Mouse (Mus musculus) small intestine, adult 2 months (tissue): Measurements from ENCODE around the gene Slc35e4. TPM values are rescaled to one million over a fixed set of nuclear protein-coding genes. Genes with fewer than 3 reads are reported as not detected.

Experiments used
- H3K27ac ChIP-seq: fragments of 200-500 bp; 2 replicates; pipeline ENCODE4 v1.5.1; 2012; ENCODE audit warnings: low read depth, low read length, control low read depth, inconsistent platforms; ENCODE audit not compliant: insufficient read depth
- H3K27me3 ChIP-seq: fragments of 200-500 bp; 2 replicates; pipeline ENCODE4 v1.6.1; 2012; ENCODE audit warnings: mild to moderate bottlenecking, moderate library complexity, low read length, inconsistent platforms; ENCODE audit not compliant: control insufficient read depth, insufficient read depth
- H3K36me3 ChIP-seq: fragments of 200-500 bp; 2 replicates; pipeline ENCODE4 v1.6.1; 2012; ENCODE audit warnings: mild to moderate bottlenecking, low read length, control low read depth, inconsistent platforms; ENCODE audit not compliant: control insufficient read depth, insufficient read depth
- H3K4me1 ChIP-seq: fragments of 200-500 bp; 2 replicates; pipeline ENCODE4 v1.6.1; 2012; ENCODE audit warnings: low read length, inconsistent platforms, mixed read lengths; ENCODE audit not compliant: control insufficient read depth, insufficient read depth, insufficient read length
- H3K4me3 ChIP-seq: fragments of 200-500 bp; 2 replicates; pipeline ENCODE4 v1.5.1; 2012; ENCODE audit warnings: low read depth, mild to moderate bottlenecking, control low read depth, inconsistent platforms, low read length, moderate library complexity
- CTCF ChIP-seq: fragments of 200-500 bp; IDR thresholded peaks from 2 replicates; pipeline ENCODE4 v1.5.1; 2012; ENCODE audit warnings: low read depth, mild to moderate bottlenecking, control low read depth, inconsistent platforms, low read length, moderate library complexity, mixed read lengths; ENCODE audit not compliant: insufficient replicate concordance, insufficient read length; ENCODE audit errors: extremely low read depth
- POLR2A ChIP-seq: fragments of 200-500 bp; IDR thresholded peaks from 2 replicates; pipeline ENCODE4 v1.6.1; 2012; ENCODE audit warnings: low read depth, mild to moderate bottlenecking, control low read depth, inconsistent platforms, low read length, moderate library complexity
- WGBS: fragments of 180-500 bp; shearing (Covaris S2); methylation state at CpG from one replicate; pipeline ENCODE4 v1.1.7; 2018; 5-methylcytosine and 5-hydroxymethylcytosine counted together
- polyA plus RNA-seq: library from polyadenylated mRNA; depleted of rRNA; stranded (reverse); fragments of >200 nt; gene quantifications from 2 replicates; pipeline ENCODE4 v1.2.3, GENCODE M21; 2012; rRNA removed

The Slc35e4 gene
- polyA plus RNA-seq, 1 experiment, result 6.5 TPM

- Histone ChIP-seq H3K36me3 (no peaks in the 10 kb centered on the region), H3K27ac (no peak overlapping the region), H3K4me1 (peaks cover 12% of the 10 kb centered on the region), H3K27me3 (peaks cover 13% of the 10 kb centered on the region; the same call in 1 of the 2 replicates), H3K4me3 (no peak overlapping the region)
- no peak for TF ChIP-seq POLR2A
- no peak for TF ChIP-seq CTCF
- 27% methylated on average over 6 of the region's 6 CpGs for WGBS
Observed at GRCm38 (mm10) chr11:3864343-3864742, 50.1 kb downstream of the Slc35e4 start.

- 4% methylated on average over 56 of the region's 58 CpGs for WGBS
- Histone ChIP-seq H3K4me1 (peaks cover 12% of the 10 kb centered on the region), H3K27me3 (peaks cover 13% of the 10 kb centered on the region; the same call in 1 of the 2 replicates), H3K4me3 (peak within 1 kb of the TSS; percentile 61), H3K36me3 (no peaks in the 10 kb centered on the region), H3K27ac (no peak within 1 kb of the TSS)
- TF ChIP-seq POLR2A (peak; percentile 18; the same call in 1 of the 2 replicates), CTCF (no peak)
Observed at GRCm38 (mm10) chr11:3863454-3864112, 50.9 kb downstream of the Slc35e4 start, which contains the start of gene Osbp2. Gene Osbp2, minus strand, starts transcription at chr11:3863903.

GRCm38 (mm10) chr11:3862661-3863453 is 51.6 kb downstream of the Slc35e4 start:
- TF ChIP-seq CTCF, result no peak
- no peak for TF ChIP-seq POLR2A
- H3K4me3 ChIP-seq, result peak overlapping the region; percentile 61; the same call in 1 of the 2 replicates
- H3K36me3 ChIP-seq, result no peaks in the 10 kb centered on the region
- H3K27ac ChIP-seq, result no peak overlapping the region
- peaks cover 13% of the 10 kb centered on the region; the same call in 1 of the 2 replicates for H3K27me3 ChIP-seq
- H3K4me1 ChIP-seq, result peaks cover 12% of the 10 kb centered on the region
- WGBS, result 80% methylated on average over 19 of the region's 19 CpGs

- WGBS, result 63% methylated on average over 4 of the region's 4 CpGs
- Histone ChIP-seq H3K27me3 (peaks cover 13% of the 10 kb centered on the region; the same call in 1 of the 2 replicates), H3K4me3 (no peak overlapping the region), H3K27ac (no peak overlapping the region), H3K4me1 (peaks cover 12% of the 10 kb centered on the region), H3K36me3 (no peaks in the 10 kb centered on the region)
- TF ChIP-seq POLR2A (no peak), CTCF (no peak)
Observed at GRCm38 (mm10) chr11:3860361-3860760, 54.1 kb downstream of the Slc35e4 start.

GRCm38 (mm10) chr11:3859778-3860177 is 54.7 kb downstream of the Slc35e4 start:
- TF ChIP-seq POLR2A (no peak), CTCF (no peak)
- peaks cover 12% of the 10 kb centered on the region for H3K4me1 ChIP-seq
- no peaks in the 10 kb centered on the region for H3K36me3 ChIP-seq
- peaks cover 13% of the 10 kb centered on the region; the same call in 1 of the 2 replicates for H3K27me3 ChIP-seq
- no peak overlapping the region for H3K4me3 ChIP-seq
- H3K27ac ChIP-seq, result no peak overlapping the region
- 90% methylated on average over 4 of the region's 4 CpGs for WGBS

- Histone ChIP-seq H3K27me3 (peaks cover 9% of the 10 kb centered on the region; the same call in 1 of the 2 replicates), H3K36me3 (no peaks in the 10 kb centered on the region), H3K4me1 (no peaks in the 10 kb centered on the region), H3K27ac (no peak overlapping the region), H3K4me3 (no peak overlapping the region)
- WGBS, result 74% methylated on average over 5 of the region's 5 CpGs
- TF ChIP-seq POLR2A, result no peak
- no peak for TF ChIP-seq CTCF
Observed at GRCm38 (mm10) chr11:3857902-3858301, 56.6 kb downstream of the Slc35e4 start.

Other genes starting within 250 kb of the Slc35e4 start
- 0.11 and 0.52 TPM in 2 replicates for gene Osbp2, start 50.8 kb downstream of the Slc35e4 start, polyA plus RNA-seq
- 0.06 TPM in 2 replicates for gene 4921536K21Rik, start 19.6 kb downstream of the Slc35e4 start, polyA plus RNA-seq
- 1.4 and 2.4 TPM in 2 replicates for gene Dusp18, start 19.4 kb downstream of the Slc35e4 start, polyA plus RNA-seq
- 187 and 452 TPM in 2 replicates for gene Tcn2, start 17.5 kb upstream of the Slc35e4 start, polyA plus RNA-seq
- gene Pes1, start 49.3 kb upstream of the Slc35e4 start, polyA plus RNA-seq, result 11.2 and 17.8 TPM in 2 replicates
- 0.19 TPM in 1 of 2 replicates, not detected in the other for gene 4930556J24Rik, start 62.1 kb upstream of the Slc35e4 start, polyA plus RNA-seq
- 88.7 and 124 TPM in 2 replicates for gene Gal3st1, start 69.0 kb upstream of the Slc35e4 start, polyA plus RNA-seq
- 0.05 and 0.42 TPM in 2 replicates for gene Sec14l4, start 116.8 kb upstream of the Slc35e4 start, polyA plus RNA-seq
- not detected in 2 replicates for gene Sec14l3, start 150.2 kb upstream of the Slc35e4 start, polyA plus RNA-seq
- gene Mtfp1, start 180.8 kb upstream of the Slc35e4 start, polyA plus RNA-seq, result 22.4 and 26.6 TPM in 2 replicates
- gene Sec14l2, start 208.8 kb upstream of the Slc35e4 start, polyA plus RNA-seq, result 23.7 and 84.2 TPM in 2 replicates
- gene Rnf215, start 220.5 kb upstream of the Slc35e4 start, polyA plus RNA-seq, result 13.9 and 20.6 TPM in 2 replicates
- gene Ccdc157, start 245.6 kb upstream of the Slc35e4 start, polyA plus RNA-seq, result 2.1 and 2.2 TPM in 2 replicates
- 13.9 and 24.7 TPM in 2 replicates for gene Sf3a1, start 245.7 kb upstream of the Slc35e4 start, polyA plus RNA-seq